Mouse (Mus musculus) right cerebral cortex, postnatal 4 days (tissue): ENCODE results near the gene Asna1.

Source experiments
- DNase-seq: peaks from one replicate; pipeline ENCODE4 v3.0.0-alpha.2; 2022

The Asna1 gene

DNA sequence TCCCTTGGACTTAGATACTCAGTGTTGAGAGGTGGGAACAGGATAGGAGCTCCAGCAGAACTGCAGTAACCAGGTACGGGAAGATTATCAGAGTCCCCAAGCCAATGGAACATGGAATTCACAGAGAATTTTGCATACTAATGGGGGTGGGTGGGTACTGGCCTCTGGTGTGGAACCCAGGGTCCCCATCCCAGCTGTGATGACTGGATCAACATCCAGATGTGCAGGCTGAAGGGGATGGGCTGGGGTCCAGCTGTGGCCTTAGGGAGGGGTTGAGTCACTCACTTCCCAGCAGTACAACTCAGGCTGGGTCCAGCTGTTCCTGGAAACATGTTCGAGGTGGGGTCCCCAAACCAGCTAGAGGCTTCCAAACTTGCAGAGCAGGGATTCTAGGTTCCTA is 37.2 kb downstream of the Asna1 start:
- DNase-seq, result no peak

DNA sequence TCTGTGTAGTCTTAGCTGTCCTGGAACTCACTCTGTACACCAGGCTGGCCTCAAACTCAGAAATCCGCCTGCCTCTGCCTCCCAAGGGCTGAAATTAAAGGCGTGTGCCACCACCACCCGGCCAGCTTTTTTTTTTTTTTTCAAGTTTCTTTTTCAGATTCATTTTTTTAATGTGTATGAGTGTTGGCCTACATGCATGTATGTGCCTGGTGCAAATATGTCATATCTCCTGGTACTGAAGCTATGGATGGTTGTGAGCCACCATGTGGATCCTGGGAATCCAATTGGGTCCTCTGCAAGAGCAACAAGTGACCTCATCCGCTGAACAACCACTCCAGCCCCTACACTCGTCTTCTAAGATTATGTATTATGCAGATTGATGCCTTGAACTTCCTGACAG is 37.7 kb downstream of the Asna1 start:
- no peak for DNase-seq

DNA sequence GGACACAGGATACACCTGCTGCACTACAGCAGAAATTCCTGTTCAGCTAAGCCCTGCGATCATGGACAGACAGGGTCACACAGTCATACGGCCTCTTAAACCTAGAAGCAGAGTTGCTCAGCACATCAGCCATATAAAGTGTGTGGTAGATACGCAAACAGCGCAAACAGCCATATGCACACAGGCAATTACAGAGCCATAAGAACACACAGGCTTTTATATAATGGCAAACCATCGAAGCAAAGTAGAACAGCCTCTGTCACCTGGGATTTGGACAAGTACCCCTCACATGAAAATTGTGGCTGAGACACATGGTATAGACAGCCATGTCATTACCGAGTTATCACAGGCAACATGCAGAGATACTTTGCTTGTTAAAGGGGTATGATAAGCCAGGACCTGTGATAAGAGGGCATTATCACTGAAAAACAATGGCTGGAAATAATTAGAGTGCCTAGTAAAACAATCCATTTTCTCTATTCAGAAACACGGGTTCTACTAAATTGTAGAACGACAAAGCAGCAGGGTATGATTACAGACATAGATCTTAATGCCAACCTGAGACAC is 38.6 kb downstream of the Asna1 start:
- DNase-seq, result no peak

DNA sequence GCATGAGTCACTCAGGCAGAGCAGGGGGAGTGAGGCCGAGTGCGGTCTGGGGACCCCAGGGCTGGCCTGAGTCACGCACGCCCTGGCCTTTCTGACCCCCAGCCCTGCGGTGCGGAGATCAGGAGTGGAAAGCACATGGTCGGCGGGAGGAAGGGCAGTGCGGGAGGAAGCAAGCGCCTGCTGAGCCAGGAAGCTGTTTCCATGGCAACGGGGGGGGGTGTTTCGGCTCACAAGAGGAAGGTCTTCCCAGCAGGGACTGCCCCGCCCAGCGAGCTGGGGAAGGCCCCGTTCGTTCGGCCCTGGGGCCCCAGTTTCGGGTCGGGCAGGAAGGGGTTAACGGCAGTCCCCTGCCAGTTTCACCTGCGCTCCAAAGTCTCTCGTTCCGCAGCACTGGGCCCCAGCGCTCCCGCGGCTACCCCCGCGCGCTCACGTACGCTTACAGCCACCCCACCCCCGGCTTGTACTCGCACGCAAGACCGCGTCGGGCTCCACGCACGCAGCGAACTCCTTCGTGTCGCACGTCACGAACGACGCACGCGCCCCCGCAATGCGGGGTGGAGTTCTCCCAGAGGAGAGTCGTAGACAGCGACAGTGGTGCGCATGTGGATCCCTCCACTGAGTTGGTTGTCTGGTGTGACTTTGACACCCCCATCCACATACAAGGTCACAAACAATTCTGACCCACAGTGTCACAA is 39.2 kb downstream of the Asna1 start:
- DNase-seq, result peak; percentile 94

DNA sequence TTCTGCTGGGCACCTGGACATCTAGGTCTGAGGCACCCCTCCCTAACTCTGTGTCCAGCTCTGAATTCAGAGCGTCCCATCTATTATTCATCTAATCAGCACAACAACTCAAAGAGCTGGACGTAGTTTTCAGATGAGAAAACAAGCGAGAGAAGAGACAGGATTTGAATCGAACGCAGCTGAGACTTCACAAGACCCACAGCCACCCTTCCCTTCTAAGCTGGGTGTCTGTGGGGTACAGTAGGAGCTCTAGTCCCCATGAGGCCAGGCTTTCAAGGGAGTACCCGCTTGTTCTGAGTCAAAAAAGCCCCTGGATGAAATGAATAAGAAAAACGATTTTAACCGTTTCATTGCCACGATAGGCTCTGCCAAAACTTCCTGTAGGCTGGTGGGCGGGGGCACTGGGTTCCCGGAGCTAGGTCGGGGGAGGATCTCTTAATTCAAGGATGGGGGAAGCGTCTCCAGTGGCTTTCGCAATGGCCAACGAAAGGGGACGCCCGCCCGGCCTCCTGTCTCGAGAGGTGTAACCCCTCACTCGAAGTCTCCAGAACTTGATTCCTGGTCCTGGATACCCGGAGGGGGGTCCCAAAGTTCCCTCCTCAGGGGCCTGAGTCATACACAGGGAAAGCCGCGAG is 39.9 kb downstream of the Asna1 start:
- no peak for DNase-seq

DNA sequence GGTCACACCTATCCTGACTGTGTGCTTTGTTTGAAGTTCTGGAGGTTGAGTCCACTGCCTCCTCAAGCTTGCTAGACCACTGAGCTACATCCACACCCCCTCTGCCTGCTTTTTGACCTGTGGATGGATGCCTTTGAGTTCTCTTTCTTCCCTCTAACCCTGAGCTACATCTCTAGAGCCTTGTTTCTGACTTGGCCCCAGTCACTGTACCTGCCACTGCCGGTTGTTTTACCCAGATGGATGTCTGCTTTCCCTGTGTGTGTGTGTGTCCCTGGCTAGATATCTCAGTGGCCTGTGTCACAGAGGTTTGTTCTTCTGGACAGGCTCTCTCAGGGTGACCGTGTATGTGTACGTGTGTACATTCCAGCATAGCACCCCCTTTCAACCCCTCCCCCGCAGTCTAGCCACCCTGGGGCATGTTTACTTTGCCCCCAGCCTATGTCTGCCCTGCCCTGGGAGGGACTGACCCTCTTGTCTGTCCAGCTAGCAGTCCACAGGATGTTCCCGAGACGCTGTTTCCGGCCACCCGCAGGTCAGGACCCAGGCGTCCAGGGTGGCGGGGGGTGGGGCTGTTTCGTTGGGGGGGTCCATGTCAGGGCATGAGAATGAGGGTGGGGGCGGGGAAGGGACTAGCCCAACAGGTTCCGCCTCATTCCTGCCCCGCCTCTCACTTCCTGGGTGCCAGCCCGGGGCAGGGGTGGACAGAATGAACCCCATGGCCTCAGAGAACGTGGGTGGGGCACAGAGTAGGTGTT is 40.6 kb downstream of the Asna1 start:
- no peak for DNase-seq

DNA sequence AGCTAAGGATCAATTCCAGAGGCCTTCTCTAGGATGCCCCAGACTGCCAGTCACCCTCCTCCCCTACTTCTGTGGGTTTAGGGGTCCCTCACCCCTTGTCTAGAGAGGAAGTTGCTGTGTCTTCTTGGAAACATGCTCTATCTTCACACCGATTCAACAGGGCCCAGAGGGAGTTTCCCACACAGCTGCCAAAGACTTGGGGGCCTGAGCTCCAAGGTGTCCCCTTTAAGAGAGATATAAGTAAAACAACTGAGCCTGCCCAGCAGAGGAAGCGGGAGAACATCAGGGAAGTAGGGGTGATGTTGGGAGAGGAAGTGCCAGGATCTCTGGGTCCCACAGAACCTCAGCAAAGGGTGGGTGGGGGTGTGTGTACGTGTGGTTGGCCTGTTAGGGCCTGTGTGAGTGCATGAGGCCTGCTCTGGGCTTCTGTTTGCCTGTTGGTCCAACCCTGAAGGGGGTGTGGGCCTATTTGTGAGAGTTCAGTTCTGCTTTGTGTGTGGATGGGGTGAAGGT is 42.5 kb downstream of the Asna1 start:
- no peak for DNase-seq

DNA sequence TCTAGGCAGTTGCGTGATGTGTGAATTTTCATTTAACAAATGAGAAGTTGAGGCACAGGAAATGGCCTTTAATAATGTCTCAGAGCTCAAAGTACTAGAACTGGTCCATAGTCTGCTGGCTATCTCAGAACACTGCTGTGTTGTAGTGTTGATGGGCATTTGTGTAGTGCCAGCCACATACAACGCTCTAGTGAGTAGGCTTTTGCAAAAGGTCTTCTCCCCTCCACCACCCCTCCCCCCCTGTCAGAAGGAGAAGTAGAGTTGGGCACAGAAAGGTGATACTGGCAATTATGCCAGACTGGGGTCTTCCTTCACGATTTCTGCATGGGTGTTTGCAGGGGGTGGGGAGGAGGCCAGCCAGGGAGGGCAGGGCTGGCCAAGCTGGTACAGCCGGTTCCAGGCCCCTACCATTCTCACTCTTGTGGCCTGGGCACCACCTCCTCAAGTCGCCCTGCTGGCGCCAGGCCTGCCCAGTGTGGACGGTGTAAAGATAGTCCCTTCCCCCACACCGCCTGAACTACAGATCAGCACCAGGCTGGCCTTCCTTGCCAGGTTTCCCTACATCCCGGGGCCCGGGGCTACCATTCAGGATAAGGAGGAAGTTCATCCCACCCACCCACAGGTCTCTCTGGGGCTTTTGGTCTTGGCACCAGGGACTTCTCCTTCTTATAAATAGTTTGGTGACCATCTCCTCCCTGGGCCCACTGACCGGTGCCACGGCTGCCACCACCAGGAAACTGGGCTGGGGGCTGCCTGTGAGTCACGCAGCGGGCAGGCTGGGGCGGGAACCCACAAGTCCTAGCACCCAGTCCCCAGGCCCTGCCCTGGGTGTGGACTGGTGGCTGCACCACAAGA is 43.2 kb downstream of the Asna1 start:
- no peak for DNase-seq

DNA sequence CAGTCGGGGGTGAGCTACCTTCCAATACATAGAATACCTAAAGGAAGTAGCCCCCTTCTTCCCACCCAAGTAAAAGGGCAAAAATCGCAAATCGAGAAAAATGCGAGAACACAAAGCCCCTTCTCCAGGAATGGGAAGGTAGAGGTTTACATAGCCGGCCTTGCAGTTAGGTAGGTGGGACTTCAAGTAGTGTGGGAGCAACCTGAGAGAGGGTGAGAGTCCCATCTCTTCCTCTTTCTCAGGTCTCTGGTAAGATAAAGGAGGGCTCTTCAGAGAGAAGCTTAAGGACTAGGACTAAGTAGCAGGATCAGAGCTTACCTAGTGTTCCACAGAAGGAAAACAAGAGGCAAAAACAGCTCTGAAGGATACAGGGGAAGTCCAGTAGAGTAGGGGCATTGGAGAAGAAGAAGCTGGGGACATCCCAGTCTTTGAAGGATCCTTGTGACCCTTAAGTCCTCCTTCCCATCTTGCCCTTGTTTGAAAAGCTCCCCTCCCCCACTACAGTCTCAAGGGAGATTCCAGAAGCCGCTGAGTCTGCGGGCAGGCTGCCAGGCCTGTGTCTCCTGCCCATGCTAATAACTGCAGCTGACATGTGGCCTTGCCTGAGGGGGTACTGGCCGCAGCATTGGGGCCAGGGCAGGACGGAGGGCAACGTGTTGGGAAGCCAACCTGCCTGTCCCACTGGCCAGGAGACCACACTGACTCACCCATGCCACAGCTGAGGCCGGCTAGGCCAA is 44.3 kb downstream of the Asna1 start:
- DNase-seq, result no peak

DNA sequence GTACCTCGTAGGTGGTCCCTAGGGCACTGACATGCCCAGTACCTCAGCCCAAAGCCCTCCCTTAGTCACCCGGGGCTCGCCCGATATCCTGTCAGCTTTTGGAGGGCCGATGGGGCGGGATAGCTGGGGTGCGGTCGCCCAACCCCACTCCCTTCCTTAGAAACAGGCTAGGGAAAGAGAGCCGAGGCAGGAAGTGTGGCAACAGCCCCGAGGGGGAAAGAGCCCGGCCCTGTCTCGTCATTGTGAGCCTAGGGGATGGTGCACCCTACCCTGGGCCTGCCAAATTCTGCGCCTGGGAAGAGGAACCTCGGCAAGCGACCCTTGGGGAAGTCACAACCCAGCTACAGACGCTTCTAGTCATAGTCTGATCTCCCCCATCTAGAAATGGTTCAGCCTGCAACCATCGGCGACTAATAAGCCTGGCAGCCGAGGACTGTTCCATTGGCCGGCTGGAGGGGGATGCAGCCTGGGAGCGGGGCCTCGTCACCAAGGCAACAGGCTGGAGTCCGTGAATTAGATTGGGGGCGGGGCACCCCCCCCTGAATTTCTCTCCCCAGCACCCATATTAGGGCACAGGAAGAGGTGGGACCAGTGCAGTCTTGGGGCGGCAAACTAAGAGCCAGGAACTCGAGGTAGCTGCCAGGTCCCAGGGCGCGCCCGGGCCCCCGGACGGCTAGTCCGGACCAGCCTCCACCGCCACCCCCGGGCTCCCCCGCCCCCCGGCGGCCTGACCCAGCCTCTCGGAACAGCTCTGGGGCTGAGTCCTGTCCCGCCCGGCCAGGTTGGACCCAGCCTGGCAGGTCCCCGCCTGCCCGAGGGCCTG is 45.3 kb downstream of the Asna1 start:
- DNase-seq, result peak; percentile 86

DNA sequence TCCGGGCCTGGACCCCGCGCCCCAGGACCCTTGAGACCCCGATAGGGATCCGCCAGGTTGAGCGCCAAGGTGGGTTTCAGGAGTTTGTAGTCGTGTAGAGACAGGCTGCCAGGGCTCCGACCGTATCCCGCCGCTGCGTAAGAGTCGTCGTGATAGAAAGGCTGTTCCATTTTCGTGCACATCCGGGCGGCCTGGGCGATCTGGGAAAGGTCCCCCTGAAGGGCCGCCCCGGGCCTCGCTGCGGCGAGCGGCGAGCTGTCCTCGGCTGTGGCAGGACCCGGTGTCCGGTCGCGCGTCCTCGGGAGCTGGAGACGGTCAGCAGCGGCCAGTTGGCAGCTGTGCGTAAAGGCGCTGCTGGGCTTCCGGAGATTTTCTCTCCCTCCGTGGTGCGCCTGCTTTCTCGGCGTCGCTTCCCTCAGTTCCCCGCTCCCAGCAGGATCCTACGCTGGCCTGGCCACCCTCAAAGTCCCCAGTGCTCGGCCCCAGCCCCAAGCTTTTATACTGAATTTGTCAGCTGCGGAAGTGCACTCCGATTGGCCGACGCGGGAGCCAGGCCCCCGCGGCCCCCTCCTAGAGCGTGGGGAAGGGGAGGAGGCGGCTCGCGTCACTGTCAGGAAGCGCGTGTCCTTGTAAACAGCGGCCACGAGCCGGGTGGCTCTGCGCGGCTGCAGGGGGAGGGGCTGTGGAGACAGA is 46.7 kb downstream of the Asna1 start, which contains the start of gene Junb:
Gene Junb (minus strand): TSS at position 471 of the 693 bp plus-strand sequence.
- peak; percentile 82 for DNase-seq

DNA sequence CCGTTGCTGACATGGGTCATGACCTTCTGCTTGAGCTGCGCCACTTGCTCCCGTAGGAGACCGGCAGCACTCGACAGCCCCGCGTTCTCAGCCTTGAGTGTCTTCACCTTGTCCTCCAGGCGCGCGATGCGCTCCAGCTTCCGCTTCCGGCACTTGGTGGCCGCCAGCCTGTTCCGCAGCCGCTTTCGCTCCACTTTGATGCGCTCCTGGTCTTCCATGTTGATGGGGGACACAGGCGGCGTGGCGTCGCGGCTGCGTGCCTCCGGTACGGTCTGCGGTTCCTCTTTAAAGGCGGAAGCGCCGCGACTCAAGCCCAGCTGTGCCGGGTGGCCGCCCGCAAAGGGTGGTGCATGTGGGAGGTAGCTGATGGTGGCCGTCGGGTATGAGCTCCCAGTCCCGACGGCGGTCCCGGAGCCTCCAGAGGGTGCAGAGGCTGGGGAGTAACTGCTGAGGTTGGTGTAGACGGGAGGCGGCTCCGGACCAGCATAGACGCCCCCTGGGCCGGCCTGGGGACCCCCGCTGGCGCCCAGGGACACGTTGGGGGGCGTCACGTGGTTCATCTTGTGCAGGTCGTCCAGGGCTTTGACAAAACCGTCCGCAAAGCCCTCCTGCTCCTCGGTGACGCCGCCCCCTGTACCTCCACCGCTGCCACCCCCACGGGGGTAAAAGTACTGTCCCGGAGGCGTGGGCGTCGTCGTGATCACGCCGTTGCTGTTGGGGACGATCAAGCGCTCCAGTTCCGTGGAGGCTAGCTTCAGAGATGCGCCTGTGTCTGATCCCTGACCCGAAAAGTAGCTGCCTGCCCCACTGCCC is 47.4 kb downstream of the Asna1 start:
- DNase-seq, result no peak

DNA sequence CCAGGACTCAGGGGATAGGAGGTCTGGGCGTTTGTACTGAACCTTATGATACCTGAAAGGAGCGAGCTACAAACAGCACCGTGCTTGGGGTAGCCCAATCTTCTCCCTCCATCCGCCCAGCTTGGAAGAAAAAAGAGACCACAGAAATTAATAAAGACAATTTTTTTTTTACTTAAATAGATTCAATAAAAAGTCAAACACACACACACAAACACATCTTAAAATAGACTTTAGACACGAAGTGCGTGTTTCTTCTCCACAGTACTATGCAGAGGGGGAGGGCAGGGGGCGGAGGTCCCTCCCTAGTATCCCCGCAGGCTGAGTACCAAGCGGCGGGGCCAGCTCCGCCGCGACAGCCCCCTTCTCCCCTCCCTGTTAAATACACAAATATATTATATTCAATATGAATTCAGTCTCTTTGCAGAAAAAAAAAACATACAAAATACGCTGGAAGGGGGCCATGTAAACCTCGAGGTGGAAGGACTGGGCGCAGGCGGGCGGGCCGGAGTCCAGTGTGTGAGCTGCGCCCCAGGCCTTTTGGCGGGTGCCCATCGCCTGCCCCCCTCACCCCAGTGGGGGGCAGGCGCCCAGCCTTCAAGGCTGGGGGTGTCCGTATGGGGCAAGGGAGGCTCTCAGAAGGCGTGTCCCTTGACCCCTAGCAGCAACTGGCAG is 48.2 kb downstream of the Asna1 start:
- no peak for DNase-seq

DNA sequence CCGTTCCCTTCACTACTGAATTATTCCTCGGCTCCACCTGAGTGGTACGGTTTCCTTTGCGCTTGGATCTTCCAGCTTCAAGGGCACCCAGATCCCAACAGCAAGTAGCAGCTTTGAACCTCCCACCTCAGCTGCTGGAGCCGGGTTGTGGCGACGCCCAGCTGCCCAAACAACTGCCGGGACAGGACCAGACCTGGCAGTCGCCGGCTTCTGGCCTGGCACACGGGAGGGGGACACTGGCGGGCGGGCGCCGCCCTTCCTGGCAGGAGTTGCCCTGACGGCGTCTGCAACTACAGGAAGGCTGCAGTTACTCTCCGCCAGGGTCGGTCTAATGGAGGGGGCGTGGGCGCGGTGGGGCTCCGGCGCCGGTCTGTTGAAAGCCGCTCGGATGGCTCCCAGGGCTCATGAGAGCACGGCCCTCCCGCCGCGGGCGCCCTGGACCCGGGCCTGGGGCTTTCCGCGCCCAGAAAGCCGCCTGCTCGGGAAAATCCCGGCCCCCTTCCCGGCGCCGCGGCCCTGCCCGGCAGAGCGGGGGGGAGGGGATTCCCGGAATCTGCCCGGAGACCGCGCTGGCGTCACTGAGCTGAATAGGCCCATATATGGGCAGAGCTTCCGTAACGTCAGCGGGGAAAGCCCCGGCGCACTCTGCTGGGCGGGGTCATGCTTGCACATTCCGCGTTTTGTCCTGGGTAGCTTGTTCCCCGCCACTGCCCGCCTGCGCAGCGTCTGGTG is 48.9 kb downstream of the Asna1 start:
- peak; percentile 90 for DNase-seq

DNA sequence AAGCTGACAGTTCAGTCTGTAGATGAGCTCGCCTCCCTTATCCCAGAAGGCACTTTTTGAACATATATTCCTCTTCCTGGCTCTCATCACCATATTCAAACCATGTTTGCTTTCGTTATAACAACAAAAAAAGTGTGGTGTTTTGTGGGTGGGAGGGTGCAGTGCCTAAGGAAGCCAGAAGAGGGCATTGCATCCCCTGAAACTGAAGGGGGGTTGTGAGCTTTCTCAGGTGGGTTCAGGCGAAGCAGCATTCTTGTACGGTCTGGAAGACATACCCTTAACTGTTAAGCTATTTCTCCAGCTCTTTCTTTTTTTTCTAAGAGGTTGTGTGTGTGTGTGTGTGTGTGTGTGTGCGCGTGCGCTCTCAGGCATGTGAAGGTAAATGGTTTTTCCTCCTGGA is 49.6 kb downstream of the Asna1 start:
- peak; percentile 66 for DNase-seq

DNA sequence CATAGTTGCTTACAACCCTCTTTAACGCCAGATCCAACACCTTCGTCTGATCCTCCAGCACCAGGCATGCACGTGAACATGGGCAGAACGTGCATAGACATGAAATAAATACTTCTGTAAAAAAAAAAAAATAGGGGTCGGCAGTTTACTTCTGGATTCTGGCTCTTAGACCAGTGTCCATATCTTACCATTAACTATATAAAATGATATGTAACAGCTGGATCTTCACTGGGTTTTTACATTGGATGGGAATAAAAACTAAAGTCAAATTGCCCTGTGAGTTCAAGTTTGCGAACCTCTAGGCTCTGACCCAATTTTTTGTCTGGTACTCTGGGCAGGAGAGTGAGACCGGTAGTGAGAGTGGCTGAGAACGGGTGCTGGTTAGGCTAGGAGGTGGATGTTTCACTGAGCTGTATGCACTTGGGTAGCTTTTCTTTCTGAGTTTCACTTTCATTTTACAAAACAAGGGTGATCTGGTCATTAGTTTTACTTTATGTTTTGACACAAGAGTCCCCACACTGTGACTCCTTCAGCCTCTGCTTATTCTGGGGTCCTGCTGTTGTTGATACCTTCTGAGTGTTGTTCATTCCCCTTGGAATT is 50.4 kb downstream of the Asna1 start:
- no peak for DNase-seq

DNA sequence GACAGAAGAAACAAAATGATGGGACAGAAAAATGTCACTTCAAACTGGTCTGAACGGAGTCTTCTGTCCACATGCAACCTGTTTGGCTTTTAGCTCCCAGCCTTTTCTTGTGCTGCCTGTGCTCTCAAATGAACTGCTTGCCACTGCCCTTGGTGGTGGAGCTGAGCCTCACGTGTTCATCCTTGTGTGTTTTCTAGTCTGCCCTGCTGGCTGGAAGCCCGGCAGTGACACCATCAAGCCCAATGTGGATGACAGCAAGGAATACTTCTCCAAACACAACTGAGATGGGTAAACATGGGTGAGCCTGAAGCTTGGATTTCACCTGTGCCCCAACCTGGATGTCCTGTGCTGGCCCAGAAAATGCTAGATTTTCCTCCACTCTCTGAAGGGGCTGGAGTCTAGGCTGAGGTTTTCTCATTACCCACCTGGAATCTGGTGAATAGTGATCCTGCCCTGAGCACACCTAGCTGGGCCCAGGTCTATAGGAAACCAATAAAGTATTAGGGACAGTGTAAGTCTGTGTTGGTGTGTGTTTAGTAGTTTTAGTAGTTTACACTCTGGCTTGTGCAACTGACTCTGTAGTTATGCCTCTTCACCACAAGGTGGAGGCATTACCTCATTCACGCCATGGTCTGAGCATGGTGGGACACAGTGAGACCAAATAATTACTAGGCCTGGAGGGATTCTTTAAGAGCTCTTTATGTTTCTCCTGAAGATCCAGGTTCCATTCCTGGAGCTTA is 51.1 kb downstream of the Asna1 start:
- DNase-seq, result no peak
